Mouse (Mus musculus) neural tube, embryonic 15.5 days (tissue): ENCODE data around the gene Glra3. TPM values are rescaled to one million over a fixed set of nuclear protein-coding genes. Genes with fewer than 3 reads are reported as not detected.

Source experiments
- ATAC-seq: fragments of 200-750 bp; cut with Nextera tagmentation; 2 replicates; pipeline ENCODE4 v1.8.0; 2017; ENCODE audit warnings: mild to moderate bottlenecking, moderate TSS enrichment, moderate library complexity; ENCODE audit not compliant: low FRiP score
- H3K27ac ChIP-seq: fragments of 300-500 bp; sonication (generic); replicated peaks from 2 replicates; pipeline ENCODE4 v1.5.1; 2015; ENCODE audit warnings: mild to moderate bottlenecking, inconsistent platforms
- H3K27me3 ChIP-seq: fragments of 300-500 bp; sonication (generic); replicated peaks from 2 replicates; pipeline ENCODE4 v1.6.1; 2015; ENCODE audit warnings: inconsistent platforms
- H3K36me3 ChIP-seq: fragments of 300-500 bp; sonication (generic); 2 replicates; pipeline ENCODE4 v1.6.1; 2015; ENCODE audit warnings: inconsistent platforms
- H3K4me1 ChIP-seq: fragments of 300-500 bp; sonication (generic); 2 replicates; pipeline ENCODE4 v1.6.1; 2015; ENCODE audit warnings: inconsistent platforms
- H3K4me2 ChIP-seq: fragments of 300-500 bp; sonication (generic); 2 replicates; pipeline ENCODE4 v1.6.1; 2015; ENCODE audit warnings: inconsistent platforms, mild to moderate bottlenecking, moderate library complexity
- H3K4me3 ChIP-seq: fragments of 300-500 bp; sonication (generic); replicated peaks from 2 replicates; pipeline ENCODE4 v1.5.1; 2015; ENCODE audit warnings: mild to moderate bottlenecking, inconsistent platforms
- H3K9ac ChIP-seq: fragments of 300-500 bp; sonication (generic); replicated peaks from 2 replicates; pipeline ENCODE4 v1.6.1; 2015; ENCODE audit warnings: mild to moderate bottlenecking, inconsistent platforms
- H3K9me3 ChIP-seq: fragments of 300-500 bp; sonication (generic); replicated peaks from 2 replicates; pipeline ENCODE4 v1.6.1; 2016; ENCODE audit warnings: inconsistent platforms
- WGBS: fragments of 180-500 bp; shearing (Covaris S2); methylation state at CpG from one replicate; pipeline ENCODE4 v1.1.7; 2015; ENCODE audit warnings: mixed read lengths; 5-methylcytosine and 5-hydroxymethylcytosine counted together
- polyA plus RNA-seq: library from polyadenylated mRNA; unstranded; fragments of >200 nt; fragmentation: Nextera tagmentation; extraction: Ambion mirVana; gene quantifications from 2 replicates; pipeline ENCODE4 v1.2.1, GENCODE M21; 2015

The Glra3 gene
- polyA plus RNA-seq, 1 experiment from 2014 or later: 2.2 TPM

DNA sequence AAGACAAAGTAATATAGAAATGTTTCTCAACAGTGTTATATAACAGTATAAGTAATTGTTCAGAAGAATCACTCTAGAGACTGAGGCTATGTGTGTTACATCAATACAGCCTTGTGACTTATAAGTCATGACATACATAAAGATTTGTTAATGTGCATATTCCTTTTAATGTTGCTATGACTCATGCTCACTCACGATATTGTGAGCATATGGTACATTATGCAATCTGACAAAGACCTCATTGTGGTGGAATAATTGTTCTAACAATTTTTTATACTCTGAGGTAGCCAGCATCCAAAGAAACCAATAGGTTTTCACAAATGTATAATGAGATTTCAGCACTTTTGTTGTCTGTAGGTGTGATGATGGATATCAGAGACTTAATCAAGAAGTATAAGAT is 210.4 kb downstream of the Glra3 start:
- Histone ChIP-seq H3K4me2 (no peak overlapping the region), H3K9ac (no peak overlapping the region), H3K4me1 (no peaks in the 10 kb centered on the region), H3K27me3 (no peaks in the 10 kb centered on the region), H3K36me3 (no peaks in the 10 kb centered on the region), H3K27ac (no peak overlapping the region), H3K9me3 (no peaks in the 10 kb centered on the region), H3K4me3 (no peak overlapping the region)
- no peak for ATAC-seq
- 72% methylated on average over 1 of the region's 1 CpGs for WGBS

DNA sequence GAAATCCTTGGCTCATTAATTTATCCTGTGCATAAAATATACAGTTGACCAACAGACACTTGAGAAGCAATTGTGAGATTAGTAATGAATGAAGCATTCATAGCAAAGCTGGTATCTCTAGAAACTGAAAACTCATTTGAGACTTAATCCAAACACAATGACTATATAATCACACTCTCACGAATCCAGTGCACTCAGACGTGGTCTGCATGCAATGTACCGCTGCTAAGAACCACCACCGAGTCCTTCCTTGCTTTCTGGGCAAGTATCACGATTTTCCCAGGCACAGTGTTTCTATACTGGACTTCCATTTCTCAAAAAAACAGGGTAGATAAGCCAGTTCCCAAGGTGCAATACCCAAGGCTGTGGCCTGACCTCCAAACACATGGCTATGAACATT is 211.3 kb downstream of the Glra3 start:
- 86% methylated on average over 5 of the region's 5 CpGs for WGBS
- Histone ChIP-seq H3K27ac (no peak overlapping the region), H3K9ac (no peak overlapping the region), H3K36me3 (no peaks in the 10 kb centered on the region), H3K4me1 (no peaks in the 10 kb centered on the region), H3K4me3 (no peak overlapping the region), H3K4me2 (no peak overlapping the region), H3K9me3 (no peaks in the 10 kb centered on the region), H3K27me3 (no peaks in the 10 kb centered on the region)
- no peak for ATAC-seq

GRCm38 (mm10) chr8:56158966-56159365 is 218.7 kb downstream of the Glra3 start:
- Histone ChIP-seq H3K9ac (no peak overlapping the region), H3K36me3 (no peaks in the 10 kb centered on the region), H3K27me3 (no peaks in the 10 kb centered on the region), H3K4me3 (no peak overlapping the region), H3K4me2 (no peak overlapping the region), H3K9me3 (no peaks in the 10 kb centered on the region), H3K27ac (no peak overlapping the region), H3K4me1 (no peaks in the 10 kb centered on the region)
- 47% methylated on average over 2 of the region's 2 CpGs for WGBS
- ATAC-seq: no peak

Other genes with a start within 250 kb of the Glra3 start
- not detected in 2 replicates for gene Adam29, start 33.5 kb upstream of the Glra3 start, polyA plus RNA-seq